Mouse (Mus musculus): ENCODE measurements around the gene Strbp.
A peak's percentile ranks its signal among the peaks of the same experiment; 100 is the strongest.

Strbp gene

DNA sequence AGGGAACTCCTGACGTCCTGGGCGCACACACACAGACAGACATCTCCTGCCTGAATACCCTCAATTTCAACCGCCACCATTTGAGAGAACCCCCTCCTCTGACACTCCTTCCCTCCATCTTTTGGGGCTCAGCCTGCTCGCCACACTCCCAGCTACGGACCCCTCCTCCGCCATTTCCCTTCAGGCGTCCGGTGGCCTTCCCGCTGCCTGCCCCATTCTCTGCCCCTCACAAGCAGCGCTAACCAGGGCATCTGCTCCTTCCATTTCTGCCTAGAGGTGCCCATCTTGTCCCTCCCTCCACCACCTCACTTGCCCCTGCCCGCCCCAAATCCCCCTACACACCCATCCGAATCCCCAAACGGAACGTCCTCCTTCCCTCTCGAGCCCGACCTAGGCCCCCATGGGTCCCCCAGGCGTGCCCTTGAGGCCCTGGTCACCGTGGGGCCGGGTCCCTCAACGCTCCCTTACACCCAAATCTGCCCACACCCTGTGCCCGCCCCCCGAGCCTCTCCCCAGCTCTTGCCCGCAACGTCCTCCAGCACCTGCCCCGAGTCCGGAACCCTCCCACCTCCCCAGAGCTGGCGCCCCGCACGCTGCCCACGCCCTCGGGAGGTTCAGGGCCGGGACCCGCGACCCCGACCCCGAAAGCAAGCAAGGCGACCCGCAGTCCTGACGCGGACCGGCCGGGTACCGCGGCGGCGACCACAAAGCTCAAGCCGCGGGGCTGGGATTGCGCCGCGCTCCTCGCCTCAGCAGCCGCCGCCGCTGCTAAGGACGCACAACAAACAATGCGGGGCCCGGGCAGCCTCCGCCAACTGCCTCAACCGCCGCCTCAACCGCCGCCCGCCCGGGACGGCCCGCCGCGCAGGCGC, 1.1 kb downstream of the Strbp start:
- DNase-seq (ENCODE audit: low spot score): peak; percentile 18

- DNase-seq (ENCODE audit: low spot score): no peak
These were observed 14.5 kb downstream of the Strbp start for GRCm38 (mm10) chr2:37689064-37689615.

DNA sequence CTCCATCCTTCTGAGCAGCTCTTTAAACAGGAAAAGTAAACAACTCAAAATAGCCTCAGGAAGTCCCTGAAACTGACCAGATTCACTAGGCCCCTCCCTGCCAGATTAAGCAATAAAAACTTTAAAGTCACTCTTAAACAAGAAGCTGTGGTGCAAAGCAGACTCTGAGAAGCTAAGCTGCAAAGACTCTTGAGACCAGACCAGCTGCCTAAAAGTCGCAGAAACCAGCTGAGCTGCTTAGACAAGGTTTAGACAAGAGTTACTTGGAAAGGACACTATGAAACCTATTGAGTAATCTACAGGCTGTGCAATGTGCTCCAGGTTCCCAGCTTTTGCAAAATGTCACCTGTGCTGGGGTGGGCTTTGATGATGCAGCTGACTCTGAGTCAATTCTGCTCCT, 16.6 kb downstream of the Strbp start:
- DNase-seq (ENCODE audit: low spot score): no peak

DNA sequence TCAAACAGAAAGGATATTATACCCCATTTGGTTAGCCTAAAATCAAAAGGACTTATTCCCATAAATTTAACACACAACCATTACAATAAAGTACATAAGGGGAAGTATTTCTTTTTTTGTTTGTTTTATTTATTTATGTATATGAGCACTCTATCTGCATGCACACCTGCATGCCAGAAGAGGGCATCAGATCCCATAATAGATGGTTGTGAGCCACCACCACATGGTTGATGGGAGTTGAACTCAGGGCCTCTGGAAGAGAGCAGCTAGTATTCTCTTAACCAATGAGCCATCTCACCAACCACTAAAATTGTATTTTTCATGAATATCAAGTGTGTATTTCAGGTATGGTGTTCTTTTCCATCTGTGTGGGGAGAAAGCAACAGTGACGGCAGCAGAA, 18.8 kb downstream of the Strbp start:
- no peak for DNase-seq (ENCODE audit: low spot score)

DNA sequence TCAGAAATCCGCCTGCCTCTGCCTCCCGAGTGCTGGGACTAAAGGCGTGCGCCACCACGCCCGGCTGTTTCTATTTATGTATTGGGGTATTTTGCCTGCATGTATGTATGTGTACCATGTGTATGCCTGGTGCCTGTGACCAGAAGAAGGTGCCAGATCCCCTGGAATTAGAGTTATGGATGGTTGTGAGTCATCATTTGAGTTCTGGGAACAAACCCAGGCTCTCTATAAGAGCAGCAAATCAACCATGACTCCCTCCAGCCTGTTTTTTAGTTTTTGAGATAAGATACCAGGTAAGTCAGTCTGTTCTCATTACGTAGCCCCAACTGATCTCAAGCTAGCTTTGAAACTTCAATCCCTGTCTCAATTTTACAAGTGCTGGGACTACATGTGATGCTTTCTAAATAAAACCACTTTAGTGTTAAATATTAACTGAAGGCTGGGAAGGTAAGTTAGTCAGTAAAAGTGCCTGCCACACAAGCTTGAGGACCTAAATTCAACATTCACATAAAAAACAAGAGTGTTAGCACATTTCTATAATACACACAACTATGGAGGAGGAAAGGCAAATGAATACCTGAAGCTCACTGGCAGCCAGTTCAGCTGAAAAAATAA, 21.4 kb downstream of the Strbp start:
- DNase-seq (ENCODE audit: low spot score): no peak

GRCm38 (mm10) chr2:37651086-37651485, 52.6 kb downstream of the Strbp start:
- DNase-seq (ENCODE audit: low spot score): no peak

GRCm38 (mm10) chr2:37649590-37649989, 54.1 kb downstream of the Strbp start:
- no peak for DNase-seq (ENCODE audit: low spot score)

GRCm38 (mm10) chr2:37648966-37649365, 54.7 kb downstream of the Strbp start:
- DNase-seq (ENCODE audit: low spot score): no peak

DNA sequence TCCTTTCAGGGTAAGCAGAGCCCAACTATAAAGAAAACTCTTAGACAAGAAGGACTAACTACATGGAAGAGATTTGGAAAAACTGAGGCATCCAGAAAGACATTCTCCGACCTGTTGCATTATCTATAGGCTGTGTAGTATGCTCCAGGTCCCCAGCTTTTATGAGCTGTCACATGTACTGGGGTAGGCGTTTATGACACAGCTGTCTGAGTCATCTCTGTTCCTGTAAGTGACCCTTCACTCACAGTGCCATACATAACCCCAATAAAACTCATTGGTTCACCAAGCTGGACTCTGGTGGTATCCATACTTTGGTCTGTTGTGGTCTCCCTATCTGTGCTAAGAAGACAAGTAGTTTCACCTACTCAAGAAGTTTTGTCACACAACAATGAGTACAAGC, 80.3 kb downstream of the Strbp start:
- DNase-seq (ENCODE audit: low spot score): no peak

DNA sequence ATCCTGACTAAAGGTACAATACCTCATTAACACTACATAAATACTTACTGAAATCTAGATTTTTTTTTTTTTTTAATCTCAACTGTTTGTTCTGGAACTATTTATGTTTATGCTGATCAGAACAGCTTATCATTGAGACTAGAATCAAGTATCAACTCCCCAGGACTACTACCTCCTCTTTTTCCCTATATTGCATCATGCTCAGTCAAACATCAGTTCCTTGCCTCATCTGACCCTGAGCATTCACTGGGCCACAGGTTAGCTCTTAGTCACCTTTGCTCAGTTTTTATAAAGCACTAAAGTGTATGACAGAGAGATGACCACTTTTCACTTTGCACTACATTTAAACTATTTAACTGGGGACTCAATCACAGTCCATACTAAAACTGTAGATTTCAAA, 115.7 kb downstream of the Strbp start:
- DNase-seq (ENCODE audit: low spot score): no peak

DNA sequence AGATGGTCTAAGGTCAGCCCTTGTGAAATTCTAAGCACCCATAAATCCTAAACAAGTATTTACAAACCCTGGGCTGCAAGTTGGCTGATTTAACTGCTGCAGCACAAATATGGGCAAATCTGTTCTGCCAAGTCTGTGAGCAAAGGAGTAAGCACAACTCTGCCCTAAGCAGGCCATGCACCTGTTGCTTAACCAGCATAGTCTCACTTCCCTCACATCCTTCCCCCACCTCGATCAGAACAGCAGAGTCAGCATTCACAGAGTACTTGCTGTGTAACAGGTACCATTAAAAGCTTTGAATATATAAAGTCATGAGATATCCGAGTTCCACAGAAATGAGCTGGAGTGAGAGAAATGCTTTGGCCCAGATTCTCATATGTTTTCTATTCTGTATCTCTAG, 125.5 kb downstream of the Strbp start:
- DNase-seq (ENCODE audit: low spot score): no peak

DNA sequence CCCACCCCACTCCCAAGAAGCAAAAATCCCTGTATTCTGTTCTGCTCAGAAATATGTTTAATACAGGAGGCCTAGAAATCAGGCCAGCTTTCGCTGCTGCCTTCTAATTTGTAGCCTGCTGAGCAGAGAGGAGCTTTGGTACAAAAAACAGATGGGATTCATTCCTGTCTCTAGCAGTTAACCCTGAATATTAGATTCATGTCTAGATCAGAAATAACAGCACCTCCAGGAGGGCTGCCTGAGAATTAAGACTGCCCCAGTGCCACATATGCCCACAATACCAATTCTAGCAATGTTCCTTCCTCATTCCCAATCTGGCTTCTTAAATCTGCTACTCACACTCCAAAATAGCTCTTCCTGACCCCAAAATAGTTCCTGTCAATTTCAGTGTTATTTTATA, 127.0 kb downstream of the Strbp start:
- no peak for DNase-seq (ENCODE audit: low spot score)

DNA sequence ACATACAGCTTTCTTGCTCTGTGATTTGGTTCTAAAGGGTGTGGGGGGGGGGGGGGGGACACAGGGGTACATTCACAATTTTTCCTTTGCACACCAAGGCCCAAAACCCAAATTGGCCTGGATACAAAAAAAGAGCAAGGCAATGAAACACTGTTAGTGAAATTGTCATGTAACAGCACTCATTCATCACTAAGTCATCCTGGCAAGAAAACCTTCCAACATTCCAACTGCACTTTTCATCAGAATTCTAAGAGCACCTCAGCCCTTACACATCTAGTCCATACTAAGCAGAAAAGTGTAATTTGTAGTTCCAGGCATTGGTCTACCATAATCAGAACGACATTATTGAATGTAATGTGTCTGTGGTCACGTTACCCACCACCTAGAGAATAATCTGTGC, 131.5 kb downstream of the Strbp start:
- DNase-seq (ENCODE audit: low spot score): no peak

DNA sequence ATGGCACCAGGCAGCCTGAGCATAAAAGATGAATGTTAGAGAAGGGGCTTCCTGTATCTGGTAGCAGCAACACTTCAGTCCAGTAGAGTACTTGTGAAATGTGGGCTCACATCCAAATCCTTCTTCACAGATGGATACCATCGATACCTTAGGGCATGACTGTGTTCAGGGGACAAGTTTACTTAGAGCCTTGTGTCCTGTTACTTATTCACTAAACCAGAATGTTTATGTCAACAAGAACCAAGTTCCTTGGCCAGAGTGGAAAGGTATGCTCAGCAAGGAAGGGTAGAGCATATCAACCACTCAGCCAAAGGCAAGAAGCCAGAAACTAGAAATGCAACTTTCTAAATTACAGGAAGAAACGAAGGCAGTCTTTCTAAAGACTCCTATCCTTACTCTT, 133.0 kb downstream of the Strbp start:
- DNase-seq (ENCODE audit: low spot score): no peak

DNA sequence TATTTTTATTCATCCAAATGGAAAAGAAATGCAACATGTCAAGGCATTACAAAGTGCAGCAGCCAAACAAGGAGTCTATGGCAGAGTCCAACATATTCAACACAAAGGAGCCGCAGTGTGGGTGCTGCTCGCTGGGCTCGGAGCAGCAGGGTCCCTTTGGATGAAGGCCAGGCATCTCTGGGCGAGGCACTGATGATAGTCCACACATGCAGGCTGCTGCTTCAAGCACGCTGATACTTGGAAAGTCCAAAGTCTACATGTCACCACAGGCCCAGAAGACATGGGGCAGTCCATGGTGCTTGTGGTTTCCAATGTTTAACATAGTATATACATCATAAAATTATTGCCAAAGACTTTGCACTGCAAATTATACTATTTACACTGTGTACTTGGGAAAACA, 133.8 kb downstream of the Strbp start:
- no peak for DNase-seq (ENCODE audit: low spot score)

- no peak for DNase-seq (ENCODE audit: low spot score)
These were observed 137.6 kb downstream of the Strbp start for GRCm38 (mm10) chr2:37566035-37566434.

DNA sequence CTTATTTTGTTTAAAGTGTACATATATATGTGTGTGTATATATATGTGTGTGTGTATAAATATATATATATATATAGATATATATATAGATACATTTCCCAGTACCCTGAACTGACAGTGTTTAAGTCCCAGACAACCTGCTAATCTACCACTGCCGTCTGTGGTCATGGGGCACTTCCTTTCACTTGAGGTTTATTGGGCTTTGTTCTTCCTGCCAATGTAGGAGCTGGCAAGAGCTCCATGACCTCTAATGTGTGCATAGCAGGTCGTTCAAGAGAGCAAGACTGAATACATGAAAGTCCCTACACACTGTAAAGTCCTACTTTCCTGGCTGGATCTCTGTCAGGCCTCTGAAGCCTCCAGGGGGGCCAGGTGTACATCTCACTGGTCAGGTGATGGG, 138.1 kb downstream of the Strbp start:
- DNase-seq (ENCODE audit: low spot score): no peak

- DNase-seq (ENCODE audit: low spot score): no peak
These were observed 147.3 kb downstream of the Strbp start for GRCm38 (mm10) chr2:37556366-37556765.

- DNase-seq (ENCODE audit: low spot score): no peak
These were observed 154.2 kb downstream of the Strbp start for GRCm38 (mm10) chr2:37549346-37550012.

DNA sequence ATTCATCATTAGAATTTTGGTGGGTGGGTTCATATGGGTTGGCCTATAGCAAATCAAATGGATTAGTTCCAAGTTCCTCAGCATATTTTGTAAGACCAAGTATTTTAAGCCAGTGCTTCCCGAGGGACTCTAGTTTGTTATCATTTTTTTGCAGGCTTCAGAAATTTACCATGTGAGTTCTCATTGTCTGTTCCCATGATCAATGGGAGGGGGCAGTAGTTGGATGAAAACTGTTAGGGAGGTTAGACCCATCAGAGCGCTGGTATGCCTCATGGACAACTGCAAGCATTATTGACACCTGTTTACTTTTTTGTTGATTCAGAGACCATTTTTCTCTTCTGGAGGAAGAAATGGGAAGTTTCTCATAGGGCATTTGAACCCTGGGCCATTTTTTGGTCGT, 172.0 kb downstream of the Strbp start:
- no peak for DNase-seq (ENCODE audit: low spot score)

DNA sequence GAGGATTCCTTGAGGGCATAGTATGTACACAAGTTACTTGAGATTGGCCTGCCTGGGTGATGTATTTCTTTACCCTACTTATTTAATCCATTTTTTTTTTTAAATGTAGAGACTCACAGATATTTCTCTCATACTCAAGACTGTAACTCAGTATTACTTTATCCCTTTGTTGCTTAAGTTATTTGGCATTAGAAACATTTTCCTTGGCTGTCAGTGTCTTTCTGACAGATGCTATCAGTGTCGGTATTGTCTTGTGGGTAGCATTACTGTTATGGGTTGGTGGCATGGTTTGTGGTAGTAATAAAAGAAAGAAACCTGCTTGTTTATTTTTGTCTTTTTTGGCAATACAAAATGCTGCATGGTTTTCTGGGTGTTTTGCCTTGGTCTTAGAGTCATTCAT, 172.9 kb downstream of the Strbp start:
- DNase-seq (ENCODE audit: low spot score): no peak

- no peak for DNase-seq (ENCODE audit: low spot score)
These were observed 174.3 kb downstream of the Strbp start for GRCm38 (mm10) chr2:37529397-37529796.

DNA sequence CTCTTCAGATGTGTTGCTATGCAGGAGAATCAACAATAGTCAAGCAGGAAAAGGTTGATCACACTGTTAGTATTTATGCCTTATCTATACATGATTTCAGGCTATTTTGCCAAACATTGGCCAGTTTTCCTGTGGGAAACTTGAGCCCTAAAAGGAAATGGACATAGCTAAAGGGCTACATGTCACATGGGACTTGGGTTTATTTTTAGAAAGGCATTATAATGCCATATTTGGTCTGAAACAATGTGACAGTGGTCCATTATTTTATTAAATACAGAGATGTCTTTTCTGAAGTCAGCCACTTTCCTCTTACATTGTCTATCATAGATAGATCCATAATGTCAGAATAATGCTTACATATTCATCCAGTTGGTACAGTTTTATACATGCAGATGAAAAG, 176.1 kb downstream of the Strbp start:
- DNase-seq (ENCODE audit: low spot score): no peak
